ENCODE assay signal across 14 mouse cellular contexts in genomic region chr8:123989128-123989527, GRCm38 (mm10). TPM values are rescaled to one million over a fixed set of nuclear protein-coding genes. Genes with fewer than 3 reads are reported as not detected.
DNase-seq lines count a peak whose midpoint lies in the region; ATAC-seq and TF ChIP-seq lines count a peak whose summit lies in the region.
"Had no signal": no experiment of that assay in that cellular context is flagged by ENCODE, and none has a peak within 500 bp of the region (broad histone marks: within the 10 kb centered on the region; RNA-seq: fewer than 3 reads in every experiment).

No protein-coding gene starts in this region.

- WGBS in intestine, embryonic 15.5 days: 49% methylated on average over 7 of the region's 7 CpGs
- 48% methylated on average over 7 of the region's 7 CpGs for WGBS in intestine, postnatal 0 days
- 46% methylated on average over 7 of the region's 7 CpGs for WGBS in bone marrow, adult 2 months
- 27% methylated on average over 7 of the region's 7 CpGs for whole genome bisulfite sequencing in heart, postnatal 0 days

- no peak for DNase-seq in heart, postnatal 0 days (ENCODE audit: low spot score)
- no peak for DNase-seq in left cerebral cortex, adult 18-20 months (ENCODE audit: low spot score in 2 of 2)
- no peak for DNase-seq in adrenal gland, postnatal 36 days
- no peak for DNase-seq in left cerebral cortex, adult 9 months (ENCODE audit: low spot score in 2 of 2)
- DNase-seq: adrenal gland, adult 8-10 months; kidney, postnatal 10 days had no signal

- no peak for TF ChIP-seq POLR2A in bone marrow, adult 2 months (IDR thresholded peaks at IDR 0.05; ENCODE audit: borderline replicate concordance, control insufficient read depth, low read depth, low read length)

- TF ChIP-seq EP300 in heart, postnatal 0 days (IDR thresholded peaks at IDR 0.05; ENCODE audit: low read depth): no peak

- H3K9ac ChIP-seq in intestine, embryonic 15.5 days: no peak overlapping the region
- H3K9ac ChIP-seq in intestine, postnatal 0 days (ENCODE audit: low read depth, low read length): no peak overlapping the region
- H3K9ac ChIP-seq in heart, postnatal 0 days (replicated peaks; ENCODE audit: low read depth, low read length): 0 out of 2 replicates have a peak overlapping the region, but pooled peaks have one; percentile 17
- H3K9ac ChIP-seq: midbrain, embryonic 12.5 days; neural tube, embryonic 12.5 days had no signal

- TF ChIP-seq CTCF in intestine, postnatal 0 days (IDR thresholded peaks at IDR 0.05; ENCODE audit: low read depth): no peak
- TF ChIP-seq CTCF in bone marrow, adult 2 months (IDR thresholded peaks at IDR 0.05; ENCODE audit: control insufficient read depth, insufficient read depth, low read length): no peak
- TF ChIP-seq CTCF in heart, postnatal 0 days (IDR thresholded peaks at IDR 0.05; ENCODE audit: low read depth): no peak

- H3K4me1 ChIP-seq in intestine, embryonic 15.5 days (replicated peaks): peaks cover 4% of the 10 kb centered on the region; the same call in 1 of the 2 replicates
- H3K4me1 ChIP-seq in intestine, postnatal 0 days (replicated peaks; ENCODE audit: control insufficient read depth, insufficient read depth, low read length): no peaks in the 10 kb centered on the region
- peaks cover 2% of the 10 kb centered on the region for H3K4me1 ChIP-seq in bone marrow, adult 2 months (ENCODE audit: control insufficient read depth, insufficient read depth, low read length)
- H3K4me1 ChIP-seq in heart, postnatal 0 days (ENCODE audit: control insufficient read depth, insufficient read depth): peaks cover 9% of the 10 kb centered on the region
- H3K4me1 ChIP-seq: midbrain, embryonic 12.5 days; neural tube, embryonic 12.5 days had no signal

- no peak overlapping the region for H3K4me3 ChIP-seq in intestine, embryonic 15.5 days (replicated peaks)
- H3K4me3 ChIP-seq in intestine, postnatal 0 days (ENCODE audit: low read depth, low read length): no peak overlapping the region
- H3K4me3 ChIP-seq in bone marrow, adult 2 months (replicated peaks; ENCODE audit: control insufficient read depth, low read depth, low read length): peak overlapping the region; percentile 5
- H3K4me3 ChIP-seq in heart, postnatal 0 days (ENCODE audit: low read depth, low read length): no peak overlapping the region
- H3K4me3 ChIP-seq: midbrain, embryonic 12.5 days; neural tube, embryonic 12.5 days had no signal

- no peaks in the 10 kb centered on the region for H3K9me3 ChIP-seq in intestine, embryonic 15.5 days
- H3K9me3 ChIP-seq in intestine, postnatal 0 days (ENCODE audit: control insufficient read depth): no peaks in the 10 kb centered on the region
- no peaks in the 10 kb centered on the region for H3K9me3 ChIP-seq in heart, postnatal 0 days (replicated peaks; ENCODE audit: control insufficient read depth, low read length)
- H3K9me3 ChIP-seq: midbrain, embryonic 12.5 days; neural tube, embryonic 12.5 days had no signal

- ATAC-seq in intestine, embryonic 15.5 days: no peak
- ATAC-seq in intestine, postnatal 0 days: no peak
- no peak for ATAC-seq in heart, postnatal 0 days (ENCODE audit: insufficient read depth, low read depth)
- ATAC-seq in megakaryocyte progenitor cell, adult 5-6 weeks (replicated peaks; ENCODE audit: poor library complexity): peak; percentile 9; the same call in 1 of the 2 replicates
- ATAC-seq: CD4-positive, CD25-positive, alpha-beta regulatory T cell, adult 4 months; hindbrain, embryonic 16.5 days had no signal

- H3K27ac ChIP-seq in intestine, embryonic 15.5 days: peak overlapping the region; percentile 27; the same call in 1 of the 2 replicates
- H3K27ac ChIP-seq in intestine, postnatal 0 days (ENCODE audit: low read depth, low read length): no peak overlapping the region
- peak overlapping the region; percentile 94 for H3K27ac ChIP-seq in bone marrow, adult 2 months (ENCODE audit: control insufficient read depth, insufficient read depth, low read depth, low read length, poor library complexity)
- H3K27ac ChIP-seq in heart, postnatal 0 days (ENCODE audit: low read depth): peak overlapping the region; percentile 36
- H3K27ac ChIP-seq: midbrain, embryonic 12.5 days; neural tube, embryonic 12.5 days had no signal

- no peaks in the 10 kb centered on the region for H3K27me3 ChIP-seq in intestine, embryonic 15.5 days (replicated peaks)
- H3K27me3 ChIP-seq in intestine, postnatal 0 days (replicated peaks; ENCODE audit: control insufficient read depth, insufficient read depth, low read length): no peaks in the 10 kb centered on the region
- no peaks in the 10 kb centered on the region for H3K27me3 ChIP-seq in heart, postnatal 0 days (ENCODE audit: control insufficient read depth, insufficient read depth, low read length)
- H3K27me3 ChIP-seq: midbrain, embryonic 12.5 days; neural tube, embryonic 12.5 days had no signal

- H3K36me3 ChIP-seq in intestine, embryonic 15.5 days: 0 out of 2 replicates have a peak, but pooled peaks cover under 1% of the 10 kb centered on the region
- H3K36me3 ChIP-seq in intestine, postnatal 0 days (ENCODE audit: control insufficient read depth, insufficient read depth): 0 out of 2 replicates have a peak, but pooled peaks cover 6% of the 10 kb centered on the region
- H3K36me3 ChIP-seq in heart, postnatal 0 days (replicated peaks; ENCODE audit: control insufficient read depth, insufficient read depth, low read length): no peaks in the 10 kb centered on the region

- peak overlapping the region; percentile 24; the same call in 1 of the 2 replicates for H3K4me2 ChIP-seq in intestine, embryonic 15.5 days (replicated peaks)
- no peak overlapping the region for H3K4me2 ChIP-seq in intestine, postnatal 0 days (replicated peaks; ENCODE audit: low read depth)
- H3K4me2 ChIP-seq in heart, postnatal 0 days (ENCODE audit: low read depth, low read length): no peak overlapping the region
- H3K4me2 ChIP-seq: midbrain, embryonic 12.5 days; neural tube, embryonic 12.5 days had no signal

RNA-seq across cellular contexts. Expression of gene Abcb10, which starts 6.2 kb away (rescaled TPM):
- polyA plus RNA-seq in intestine, embryonic 15.5 days (2015; fragmentation: Nextera tagmentation; extraction: Ambion mirVana): 21.9 and 22.3 TPM in 2 replicates
- polyA plus RNA-seq in intestine, postnatal 0 days (2015; fragmentation: Nextera tagmentation; extraction: Ambion mirVana): 10.7 and 11.9 TPM in 2 replicates
- polyA plus RNA-seq in bone marrow, adult 2 months (2011; ENCODE audit: insufficient read depth, insufficient read length, low replicate concordance, missing spikeins): 78.8 and 100 TPM in 2 replicates
- total RNA-seq in heart, postnatal 0 days (2014; rRNA removed; ENCODE audit: low replicate concordance): 34.5 and 48.2 TPM in 2 replicates
- 17.1 and 17.2 TPM in 2 replicates for polyA plus RNA-seq in heart, postnatal 0 days (2015; fragmentation: Nextera tagmentation; extraction: Ambion mirVana)
- 15.5 and 18.2 TPM in 2 replicates for total RNA-seq in megakaryocyte progenitor cell, adult 5-6 weeks (2015)
- total RNA-seq in megakaryocyte progenitor cell, adult 5-6 weeks (2017): 25.0 and 26.7 TPM in 2 replicates
- total RNA-seq in left cerebral cortex, adult 18-20 months (2021): 10 to 100 TPM; 17.3 to 20.1 TPM
- 10 to 100 TPM; 12.8 to 13.5 TPM for total RNA-seq in adrenal gland, postnatal 36 days (2021)

RNA-seq across cellular contexts. Expression of gene Taf5l, which starts 32.1 kb away (rescaled TPM):
- 40.0 and 40.6 TPM in 2 replicates for polyA plus RNA-seq in intestine, embryonic 15.5 days (2015; fragmentation: Nextera tagmentation; extraction: Ambion mirVana)
- 18.6 and 18.8 TPM in 2 replicates for polyA plus RNA-seq in intestine, postnatal 0 days (2015; fragmentation: Nextera tagmentation; extraction: Ambion mirVana)
- polyA plus RNA-seq in bone marrow, adult 2 months (2011; ENCODE audit: insufficient read depth, insufficient read length, low replicate concordance, missing spikeins): 13.2 and 16.7 TPM in 2 replicates
- total RNA-seq in heart, postnatal 0 days (2014; rRNA removed; ENCODE audit: low replicate concordance): 31.8 and 46.3 TPM in 2 replicates
- 14.1 and 17.2 TPM in 2 replicates for polyA plus RNA-seq in heart, postnatal 0 days (2015; fragmentation: Nextera tagmentation; extraction: Ambion mirVana)
- total RNA-seq in megakaryocyte progenitor cell, adult 5-6 weeks (2015): 30.5 and 32.8 TPM in 2 replicates
- 32.8 and 34.4 TPM in 2 replicates for total RNA-seq in megakaryocyte progenitor cell, adult 5-6 weeks (2017)
- total RNA-seq in left cerebral cortex, adult 18-20 months (2021): 10 to 100 TPM; 21.2 to 23.9 TPM
- 10 to 100 TPM; 21.3 to 26.5 TPM for total RNA-seq in adrenal gland, postnatal 36 days (2021)

RNA-seq across cellular contexts. Expression of gene Urb2, which starts 32.2 kb away (rescaled TPM):
- 3.8 and 4.6 TPM in 2 replicates for polyA plus RNA-seq in intestine, embryonic 15.5 days (2015; fragmentation: Nextera tagmentation; extraction: Ambion mirVana)
- 1.6 and 1.7 TPM in 2 replicates for polyA plus RNA-seq in intestine, postnatal 0 days (2015; fragmentation: Nextera tagmentation; extraction: Ambion mirVana)
- polyA plus RNA-seq in bone marrow, adult 2 months (2011; ENCODE audit: insufficient read depth, insufficient read length, low replicate concordance, missing spikeins): 3.0 and 4.4 TPM in 2 replicates
- total RNA-seq in heart, postnatal 0 days (2014; rRNA removed; ENCODE audit: low replicate concordance): 9.8 and 11.7 TPM in 2 replicates
- polyA plus RNA-seq in heart, postnatal 0 days (2015; fragmentation: Nextera tagmentation; extraction: Ambion mirVana): 0.74 and 0.97 TPM in 2 replicates
- total RNA-seq in megakaryocyte progenitor cell, adult 5-6 weeks (2015): 25.5 and 29.6 TPM in 2 replicates
- 23.9 and 24.2 TPM in 2 replicates for total RNA-seq in megakaryocyte progenitor cell, adult 5-6 weeks (2017)
- total RNA-seq in left cerebral cortex, adult 18-20 months (2021): 10 to 100 TPM; 12.1 to 12.9 TPM
- 10 to 100 TPM; 12.7 to 16.0 TPM for total RNA-seq in adrenal gland, postnatal 36 days (2021)

RNA-seq across cellular contexts. Expression of gene Nup133, which starts 40.1 kb away (rescaled TPM):
- polyA plus RNA-seq in intestine, embryonic 15.5 days (2015; fragmentation: Nextera tagmentation; extraction: Ambion mirVana): 29.4 and 34.0 TPM in 2 replicates
- polyA plus RNA-seq in intestine, postnatal 0 days (2015; fragmentation: Nextera tagmentation; extraction: Ambion mirVana): 7.7 and 8.5 TPM in 2 replicates
- polyA plus RNA-seq in bone marrow, adult 2 months (2011; ENCODE audit: insufficient read depth, insufficient read length, low replicate concordance, missing spikeins): 7.5 and 13.5 TPM in 2 replicates
- 14.8 and 20.3 TPM in 2 replicates for total RNA-seq in heart, postnatal 0 days (2014; rRNA removed; ENCODE audit: low replicate concordance)
- 9.8 and 10.2 TPM in 2 replicates for polyA plus RNA-seq in heart, postnatal 0 days (2015; fragmentation: Nextera tagmentation; extraction: Ambion mirVana)
- 27.8 and 28.7 TPM in 2 replicates for total RNA-seq in megakaryocyte progenitor cell, adult 5-6 weeks (2015)
- total RNA-seq in megakaryocyte progenitor cell, adult 5-6 weeks (2017): 28.2 and 33.0 TPM in 2 replicates
- 10 to 100 TPM; 21.7 to 23.5 TPM for total RNA-seq in left cerebral cortex, adult 18-20 months (2021)
- 10 to 100 TPM; 20.5 to 21.0 TPM for total RNA-seq in adrenal gland, postnatal 36 days (2021)
